Mouse (Mus musculus) adrenal gland, postnatal 10 days (tissue): Measurements from ENCODE around the gene Gm30302. TPM values are rescaled to one million over a fixed set of nuclear protein-coding genes. Genes with fewer than 3 reads are reported as not detected.

Source experiments
- DNase-seq: peaks from one replicate; pipeline ENCODE4 v3.0.0; 2021; ENCODE audit warnings: mixed read lengths
- total RNA-seq, 2 experiments: library from RNA; stranded (reverse); gene quantifications; 2 replicates each; pipeline ENCODE4 v1.2.3; 2021

Gene Gm30302
- total RNA-seq, 2 experiments from 2014 or later = 0.09 TPM; not detected in 1

DNA sequence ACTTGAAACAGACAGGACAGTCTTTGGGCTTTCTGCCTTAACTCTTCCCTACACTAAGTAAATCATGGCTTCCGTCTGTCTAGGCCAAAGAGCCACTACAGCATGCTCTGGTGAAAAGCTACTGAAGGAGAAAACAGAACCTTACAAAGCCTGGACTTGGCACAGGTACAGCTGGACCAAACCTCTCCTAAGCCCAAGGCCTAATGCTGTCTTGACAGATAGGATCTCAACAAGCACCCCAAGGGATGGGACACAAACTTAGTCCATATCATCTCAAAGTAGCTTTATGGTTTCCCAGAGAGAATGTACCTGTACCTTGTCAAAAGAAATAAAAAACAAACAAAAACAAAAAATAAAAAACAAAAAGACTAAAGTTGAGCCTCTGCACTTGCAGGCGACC, 62.4 kb downstream of the Gm30302 start:
- DNase-seq = no peak

Other genes starting within 250 kb of the Gm30302 start
- 1 to 10 TPM; 1.7 to 5.8 TPM for gene Omd, start 216.5 kb downstream of the Gm30302 start, total RNA-seq
- gene Ogn, start 191.0 kb downstream of the Gm30302 start, total RNA-seq = 10 to 100 TPM; 41.6 to 46.9 TPM
- 1 to 10 TPM; 5.1 to 5.8 TPM for gene Cenpp, start 146.2 kb downstream of the Gm30302 start, total RNA-seq
- 10 to 100 TPM; 18.7 to 19.1 TPM for gene Nol8, start 145.9 kb downstream of the Gm30302 start, total RNA-seq
- gene Iars, start 116.9 kb downstream of the Gm30302 start, total RNA-seq = 10 to 100 TPM; 59.5 to 61.3 TPM